Mouse (Mus musculus) testis, adult 2 months (tissue): ENCODE results near the gene Slc25a21.

Source experiments
- CTCF ChIP-seq: fragments of 200-500 bp; IDR thresholded peaks from 2 replicates; pipeline ENCODE4 v1.5.1; 2012; ENCODE audit warnings: low read depth, mild to moderate bottlenecking, inconsistent platforms, low read length, moderate library complexity; ENCODE audit not compliant: control insufficient read depth, insufficient read depth, insufficient replicate concordance
- POLR2A ChIP-seq: fragments of 200-500 bp; IDR thresholded peaks from 2 replicates; pipeline ENCODE4 v1.6.1; 2012; ENCODE audit warnings: low read depth, mild to moderate bottlenecking, inconsistent platforms, low read length, moderate library complexity; ENCODE audit not compliant: control insufficient read depth

GRCm38 (mm10) chr12:57231085-57231875, 34.0 kb upstream of the Slc25a21 start:
- no peak for TF ChIP-seq POLR2A
- no peak for TF ChIP-seq CTCF
